Mouse (Mus musculus): ENCODE measurements around the gene Sft2d2. TPM values are rescaled to one million over a fixed set of nuclear protein-coding genes. Genes with fewer than 3 reads are reported as not detected.
A peak's percentile ranks its signal among the peaks of the same experiment; 100 is the strongest.

The Sft2d2 gene
- 10 to 100 TPM in 3 of 4 experiments, 1 to 10 TPM in 1; 8.7 to 10.7 (median 10.3) TPM for total RNA-seq (2022)

DNA sequence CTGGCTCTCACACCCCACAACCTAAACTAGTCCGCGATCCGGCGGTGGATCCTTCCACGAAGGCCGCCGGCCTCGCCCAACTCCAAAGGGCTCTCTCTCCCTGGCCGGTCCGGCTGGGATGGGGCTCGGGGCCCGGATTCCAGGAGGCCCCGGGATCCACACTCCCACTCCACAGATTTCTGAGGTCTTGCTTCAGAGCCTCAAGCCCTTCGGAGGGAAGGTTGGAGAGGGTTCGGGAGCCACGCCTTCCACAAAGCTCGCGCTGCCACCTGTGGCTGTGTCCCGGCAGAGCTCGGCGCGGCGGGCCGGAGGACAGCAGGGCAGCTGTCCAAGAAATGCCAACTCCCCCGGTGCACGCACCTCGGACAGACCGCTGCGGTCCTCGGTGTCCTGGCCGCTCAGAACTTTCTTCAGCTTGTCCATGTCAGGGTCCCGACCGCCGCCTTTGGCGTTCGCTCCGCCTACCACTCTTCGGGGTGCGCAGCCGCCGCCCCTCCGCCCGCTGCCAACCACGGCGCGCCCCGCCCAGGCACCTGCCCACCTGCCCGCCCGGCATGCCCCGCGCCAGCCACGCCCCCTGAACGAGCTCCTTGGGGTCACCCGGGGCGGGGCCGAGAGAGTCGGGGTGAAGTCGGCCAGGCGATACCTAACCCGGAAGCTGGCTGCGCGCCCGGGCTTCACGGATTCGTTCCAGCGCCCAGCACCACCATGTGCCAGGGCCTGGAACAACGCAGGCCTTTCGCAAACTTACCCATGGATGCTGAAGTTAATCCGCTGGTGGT is at the start of gene Sft2d2:
TSS of gene Sft2d2 (minus strand) at position 559 of the 782 bp plus-strand sequence.
- peak; percentile 85 to 92 for DNase-seq (ENCODE audit: low spot score in 2 of 2)

DNA sequence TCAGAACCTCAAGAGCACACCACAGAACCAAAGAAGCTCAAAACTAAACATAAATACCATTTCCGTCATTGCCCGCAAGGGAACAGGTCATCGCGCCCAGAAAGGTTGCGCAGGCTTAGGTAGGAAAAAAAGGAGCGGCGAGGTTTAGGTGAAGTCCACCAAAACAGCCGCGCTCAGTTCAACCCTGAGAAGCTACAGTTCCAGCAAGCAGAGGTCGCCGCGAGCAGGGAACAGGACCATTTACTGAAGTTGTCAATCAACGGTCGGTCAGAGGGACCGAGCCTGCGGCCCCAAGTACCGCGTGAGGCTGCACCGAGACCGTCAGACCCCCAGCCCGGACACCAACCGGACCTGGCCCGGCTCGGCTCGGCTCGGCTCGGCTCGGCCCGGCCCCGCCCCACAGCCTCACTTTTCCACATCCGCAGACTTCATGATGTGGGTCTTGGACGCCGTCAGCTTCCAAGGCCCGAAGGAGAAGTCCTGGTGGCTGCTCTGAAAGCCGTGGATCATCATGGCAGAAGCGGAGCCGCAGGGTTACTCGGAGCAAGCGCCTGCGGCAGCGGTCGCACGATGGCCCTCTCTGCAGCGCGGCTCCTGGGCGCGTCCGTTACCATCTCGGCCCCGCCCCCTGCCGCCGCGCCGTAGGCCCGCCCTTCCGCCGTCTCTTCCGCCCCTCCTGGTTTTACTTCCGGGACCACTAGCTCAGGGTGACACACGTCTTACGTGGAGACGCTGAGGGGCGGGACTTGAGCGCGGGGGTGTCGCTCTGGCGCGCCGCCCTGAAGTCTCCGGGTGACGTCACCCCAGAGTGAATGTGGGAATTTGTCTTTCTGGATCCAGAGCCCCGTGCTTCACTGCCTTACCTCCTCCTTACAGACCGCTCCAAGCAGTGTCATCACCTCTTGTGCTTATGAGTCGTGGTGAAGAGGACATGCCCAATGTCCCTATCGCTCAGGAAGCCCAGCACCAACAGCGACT is 42.4 kb upstream of the Sft2d2 start, which contains the start of gene Tiprl:
TSS of gene Tiprl (minus strand) at position 676 of the 978 bp plus-strand sequence.
- DNase-seq (ENCODE audit: low spot score in 2 of 2) = peak; percentile 94 to 95

GRCm38 (mm10) chr1:165235846-165236245 is 41.6 kb upstream of the Sft2d2 start:
- DNase-seq (ENCODE audit: low spot score in 2 of 2) = no peak

GRCm38 (mm10) chr1:165233806-165234205 is 39.6 kb upstream of the Sft2d2 start:
- no peak for DNase-seq (ENCODE audit: low spot score in 2 of 2)

DNA sequence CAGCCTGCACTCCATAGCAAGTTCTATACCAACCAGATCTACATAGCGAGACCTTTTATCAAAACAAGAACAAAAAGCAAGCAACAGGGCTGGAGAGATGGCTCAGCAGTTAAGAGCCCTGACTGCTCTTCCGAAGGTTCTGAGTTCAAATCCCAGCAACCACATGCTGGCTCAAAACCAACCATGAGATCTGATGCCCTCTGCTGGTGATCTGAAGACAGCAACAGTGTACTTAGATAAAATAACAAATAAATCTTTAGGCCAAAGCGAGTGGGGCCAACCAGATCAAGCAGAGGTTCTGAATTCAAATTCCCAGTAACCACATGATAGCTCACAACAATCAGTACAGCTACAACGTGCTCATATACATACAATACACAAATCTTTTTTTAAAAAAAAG is 36.5 kb upstream of the Sft2d2 start:
- DNase-seq (ENCODE audit: low spot score in 2 of 2) = no peak

GRCm38 (mm10) chr1:165229577-165229976 is 35.3 kb upstream of the Sft2d2 start:
- no peak for DNase-seq (ENCODE audit: low spot score in 2 of 2)

DNA sequence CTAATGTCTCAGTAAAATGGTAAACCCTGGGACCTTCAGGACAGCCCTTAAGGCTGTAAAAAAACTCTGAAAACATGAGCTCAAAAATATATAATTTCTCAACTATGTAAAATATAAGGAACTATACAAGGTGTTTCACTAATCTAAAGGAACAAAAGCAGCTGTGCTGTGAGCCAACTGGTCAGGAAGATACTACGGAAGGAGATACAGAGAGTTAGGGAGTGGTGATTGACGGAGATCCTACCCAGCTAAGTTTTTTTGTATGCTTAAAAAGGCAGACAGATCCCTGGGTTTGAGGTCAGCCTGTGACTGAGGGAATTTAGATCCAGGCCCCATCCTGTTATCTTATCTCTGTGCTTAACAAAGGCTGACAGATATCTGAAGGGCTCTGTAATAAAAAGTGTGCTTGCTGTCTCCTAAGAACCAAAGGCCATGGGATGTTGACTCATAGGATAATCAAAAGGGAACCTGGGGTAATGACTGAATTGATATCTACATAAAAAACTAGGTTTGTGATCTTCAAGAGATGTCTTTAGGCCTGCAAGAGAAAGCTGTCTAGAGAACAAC is 22.9 kb upstream of the Sft2d2 start:
- DNase-seq (ENCODE audit: low spot score in 2 of 2) = no peak

DNA sequence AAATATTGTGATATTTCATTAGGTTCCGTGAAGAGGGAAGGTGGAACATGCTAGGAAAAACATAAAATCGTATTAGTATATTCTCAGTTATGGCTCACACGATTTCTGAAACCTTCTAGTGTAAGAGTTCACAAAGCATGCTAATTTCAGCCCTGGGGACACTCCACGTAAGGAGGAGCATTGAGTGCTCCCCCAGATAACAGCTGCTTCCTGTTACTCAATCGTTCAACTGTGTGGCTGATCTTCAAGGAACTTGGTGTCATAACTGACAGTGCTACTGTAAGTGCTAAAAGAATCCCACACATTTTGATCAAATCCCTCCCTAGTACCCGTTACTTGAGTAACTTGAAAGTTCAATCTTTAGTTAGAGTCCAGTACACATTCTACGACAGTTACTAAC is 21.6 kb upstream of the Sft2d2 start:
- DNase-seq (ENCODE audit: low spot score in 2 of 2) = no peak

DNA sequence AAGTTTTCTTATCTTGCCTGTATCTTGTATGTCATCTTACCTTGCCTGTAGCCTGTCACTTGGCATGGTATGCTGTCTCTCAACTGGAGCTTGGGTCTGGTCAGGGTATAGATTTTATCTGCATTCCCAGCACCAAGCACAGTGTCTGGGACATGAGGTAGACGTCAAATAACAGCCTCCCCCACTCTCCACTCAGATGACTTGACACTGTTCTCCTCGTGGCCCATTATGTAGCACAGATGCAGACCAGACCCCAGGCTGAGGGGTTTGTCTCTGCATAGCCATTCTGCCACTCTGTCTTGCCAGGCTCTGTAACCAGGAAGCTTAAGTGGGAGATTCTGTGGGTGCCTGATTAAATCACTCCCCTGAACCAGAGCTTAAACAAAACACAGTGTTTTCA is 11.4 kb upstream of the Sft2d2 start:
- no peak for DNase-seq (ENCODE audit: low spot score in 2 of 2)

DNA sequence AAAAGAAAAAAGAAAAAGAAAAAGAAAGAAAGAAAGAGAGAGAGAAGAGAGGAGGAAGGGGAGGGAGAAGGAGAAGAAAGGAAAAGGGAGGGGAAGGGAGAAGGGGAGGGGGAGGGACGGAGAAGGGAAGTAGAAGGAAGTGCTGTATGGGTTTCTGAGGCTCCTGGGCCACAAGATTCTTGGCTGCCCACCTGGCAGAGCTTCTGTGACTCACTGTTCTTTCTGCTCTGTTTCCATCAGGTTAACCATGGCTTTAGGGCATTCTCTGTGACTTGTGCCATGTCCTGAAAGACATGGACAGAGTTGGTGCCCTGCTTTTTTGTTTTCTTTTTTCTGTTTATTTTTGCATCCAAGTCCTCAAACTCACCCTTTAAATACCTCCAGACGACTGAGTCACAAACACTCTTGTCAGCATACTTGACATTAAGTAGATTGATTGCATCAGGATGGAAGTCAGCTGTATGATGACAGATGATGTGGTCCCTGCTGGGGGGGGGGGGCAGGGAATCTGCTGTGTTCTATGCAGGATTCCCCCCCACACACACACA is 9.3 kb upstream of the Sft2d2 start:
- no peak for DNase-seq (ENCODE audit: low spot score in 2 of 2)

DNA sequence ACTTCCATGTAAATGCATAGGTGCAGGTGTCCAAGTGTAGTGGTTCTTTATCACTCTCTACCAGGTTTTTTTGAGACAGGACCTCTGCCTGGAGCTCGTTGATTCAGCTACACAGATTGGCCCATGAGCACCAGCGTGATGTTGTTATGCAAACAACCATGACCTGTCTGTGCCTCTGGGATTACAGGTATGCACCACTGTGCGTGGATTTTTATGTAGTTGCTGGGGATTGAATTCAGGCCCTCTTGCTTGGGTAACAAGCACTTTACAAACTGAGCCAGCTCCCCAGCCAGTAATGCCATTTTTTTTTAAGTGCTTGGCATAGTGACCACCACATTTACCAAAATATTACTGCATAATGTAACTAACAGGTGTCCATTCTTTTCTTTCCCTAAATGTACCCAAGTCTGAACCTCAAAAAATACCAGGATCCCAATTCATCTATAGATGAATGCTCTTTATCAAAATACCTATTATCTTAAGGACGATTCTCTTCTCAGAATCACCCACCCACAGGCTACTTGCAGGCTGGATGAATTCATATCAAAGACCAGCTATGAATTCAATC is 7.3 kb upstream of the Sft2d2 start:
- no peak for DNase-seq (ENCODE audit: low spot score in 2 of 2)

DNA sequence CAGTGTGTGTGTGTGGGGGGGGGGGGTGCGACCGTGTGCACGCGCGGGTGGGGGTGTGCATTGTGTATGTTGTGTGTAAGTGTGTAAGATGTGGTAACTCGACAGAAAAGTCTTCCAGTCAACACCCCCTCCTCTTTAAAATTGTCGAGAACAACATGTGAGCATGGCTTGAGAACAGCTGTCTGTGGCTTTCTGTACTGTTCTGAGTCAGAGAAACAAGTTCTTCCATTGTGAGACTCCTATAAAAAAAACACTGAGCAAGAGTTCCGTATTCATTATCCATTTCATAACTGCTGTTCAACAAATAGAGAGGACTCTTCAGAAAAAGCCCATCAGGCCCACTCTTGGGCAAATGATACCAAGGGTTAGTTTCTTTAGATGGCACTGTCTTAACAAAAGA is 6.5 kb upstream of the Sft2d2 start:
- no peak for DNase-seq (ENCODE audit: low spot score in 2 of 2)

DNA sequence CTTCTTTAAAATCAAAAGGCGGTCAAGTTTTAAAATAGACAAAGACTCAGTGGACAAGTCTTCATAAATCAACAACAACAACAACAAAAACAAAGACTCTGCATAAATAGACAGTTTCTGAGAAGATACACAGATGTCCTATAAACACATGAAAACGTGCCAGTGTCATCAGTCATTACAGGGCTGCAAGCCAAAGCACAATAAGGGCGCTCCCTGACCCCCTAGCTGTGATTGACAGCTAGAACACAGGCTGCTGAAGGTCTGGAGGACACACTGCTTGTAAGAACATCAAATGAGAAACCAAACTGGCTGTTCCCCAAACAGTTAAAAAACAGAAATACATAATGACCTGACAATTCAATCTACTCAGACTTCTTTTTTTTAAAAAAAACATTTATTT is 5.4 kb upstream of the Sft2d2 start:
- no peak for DNase-seq (ENCODE audit: low spot score in 2 of 2)

GRCm38 (mm10) chr1:165198951-165199350 is 4.7 kb upstream of the Sft2d2 start:
- no peak for DNase-seq (ENCODE audit: low spot score in 2 of 2)

DNA sequence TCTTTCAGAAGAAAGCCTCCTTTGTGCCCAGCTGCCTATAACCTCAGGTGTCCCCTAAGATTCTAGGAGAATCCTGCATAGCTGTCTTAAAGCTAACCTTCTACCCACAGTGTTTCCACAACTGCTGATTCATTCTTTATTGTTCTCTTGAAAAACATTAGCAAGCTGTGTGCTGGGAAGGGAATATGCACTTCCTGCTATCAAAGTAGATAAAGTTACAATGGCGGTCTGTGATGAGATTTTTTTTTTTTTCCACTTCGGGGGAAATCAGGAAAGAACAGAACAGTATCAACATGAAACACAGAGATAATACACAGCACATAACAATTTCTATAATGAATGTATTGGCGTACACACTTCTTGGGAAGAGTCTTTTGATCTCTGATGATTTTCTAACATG is 3.6 kb upstream of the Sft2d2 start:
- DNase-seq (ENCODE audit: low spot score in 2 of 2) = no peak

GRCm38 (mm10) chr1:165195396-165195960 is 1.2 kb upstream of the Sft2d2 start:
- no peak for DNase-seq (ENCODE audit: low spot score in 2 of 2)

DNA sequence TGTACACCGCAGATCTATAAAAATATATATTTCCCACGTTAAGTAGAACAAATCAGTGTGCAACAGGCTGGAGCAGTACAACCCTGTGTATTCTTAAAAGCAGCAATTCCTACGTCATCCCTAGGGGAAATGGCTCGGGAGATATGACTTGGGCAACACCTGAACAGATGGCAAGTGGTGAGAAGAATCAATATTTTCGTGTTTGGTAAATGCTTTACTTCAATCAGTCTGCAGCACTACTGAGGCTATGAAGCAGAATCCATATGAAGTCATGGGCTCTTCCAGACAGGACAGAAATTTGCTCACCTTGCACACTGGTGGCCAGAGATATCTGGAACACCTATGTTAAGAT is 400 bp upstream of the Sft2d2 start:
- DNase-seq (ENCODE audit: low spot score in 2 of 2) = no peak

GRCm38 (mm10) chr1:165193426-165193825 is 812 bp downstream of the Sft2d2 start:
- DNase-seq (ENCODE audit: low spot score in 2 of 2) = no peak

DNA sequence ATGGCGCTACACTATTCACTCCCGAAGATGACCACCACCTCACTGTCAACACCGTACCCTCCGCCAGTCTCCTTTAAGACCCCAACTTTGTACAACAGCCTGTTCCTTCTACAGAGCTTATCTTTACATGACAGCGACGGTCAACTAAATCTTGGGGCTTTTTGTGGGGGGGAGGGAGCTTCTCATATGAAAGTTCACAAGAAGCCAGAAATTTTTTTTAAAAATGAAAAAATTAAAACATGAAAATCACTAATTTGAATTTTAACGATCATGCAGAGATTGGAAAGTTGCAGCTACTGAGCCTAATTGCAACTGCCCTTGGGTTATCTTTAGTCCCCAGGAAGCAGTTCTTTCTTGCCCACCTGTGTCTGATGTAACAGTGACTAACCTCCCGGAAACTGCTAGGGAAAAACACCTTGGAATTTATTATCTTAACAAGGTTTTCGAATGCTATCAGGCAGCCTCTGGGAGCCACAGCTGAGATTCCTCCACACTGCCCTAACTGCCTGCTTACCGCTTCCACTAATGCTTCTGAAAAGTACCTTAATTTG is 1.4 kb downstream of the Sft2d2 start:
- DNase-seq (ENCODE audit: low spot score in 2 of 2) = no peak

- no peak for DNase-seq (ENCODE audit: low spot score in 2 of 2)
Measured at GRCm38 (mm10) chr1:165192102-165192501, 2.1 kb downstream of the Sft2d2 start.

DNA sequence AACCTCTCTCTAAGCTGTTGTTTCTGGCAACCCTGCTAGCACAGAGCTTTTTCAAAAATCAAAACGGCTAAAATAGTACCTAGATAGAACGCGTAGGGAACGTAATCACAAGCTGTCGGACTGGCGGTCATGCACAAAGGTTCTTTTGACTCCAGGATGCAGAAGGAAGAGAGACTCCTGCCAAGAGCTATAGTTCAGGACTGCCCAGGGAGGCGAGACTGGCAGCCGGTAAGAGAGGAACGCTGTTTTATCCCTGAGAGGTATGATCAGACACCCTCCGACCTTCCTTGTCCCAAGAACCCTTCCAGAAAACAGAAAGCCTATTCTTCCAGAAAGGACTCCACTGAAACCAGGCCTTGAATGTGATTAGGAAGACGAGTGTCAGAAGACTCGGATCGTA is 2.6 kb downstream of the Sft2d2 start:
- no peak for DNase-seq (ENCODE audit: low spot score in 2 of 2)
